ENCODE assay signal across 7 mouse cellular contexts in genomic region chr4:133197355-133197754, GRCm38 (mm10). TPM values are rescaled to one million over a fixed set of nuclear protein-coding genes. Genes with fewer than 3 reads are reported as not detected.
DNase-seq lines count a peak whose midpoint lies in the region; ATAC-seq lines count a peak whose summit lies in the region.

No protein-coding gene starts in this region.

- H3K9me3 ChIP-seq in kidney, embryonic 16.5 days (ENCODE audit: low read length): no peaks in the 10 kb centered on the region
- H3K9me3 ChIP-seq in embryonic facial prominence, embryonic 14.5 days (ENCODE audit: control insufficient read depth, low read length): no peaks in the 10 kb centered on the region
- H3K9me3 ChIP-seq in hindbrain, embryonic 12.5 days (replicated peaks): no peaks in the 10 kb centered on the region
- H3K9me3 ChIP-seq in midbrain, embryonic 16.5 days (replicated peaks; ENCODE audit: control insufficient read depth, low read length, poor library complexity, severe bottlenecking): no peaks in the 10 kb centered on the region

- H3K27me3 ChIP-seq in kidney, embryonic 16.5 days (ENCODE audit: insufficient read depth, low read length): no peaks in the 10 kb centered on the region
- no peaks in the 10 kb centered on the region for H3K27me3 ChIP-seq in embryonic facial prominence, embryonic 14.5 days (replicated peaks; ENCODE audit: control insufficient read depth, insufficient read depth, low read length)
- 0 out of 2 replicates have a peak, but pooled peaks cover 3% of the 10 kb centered on the region for H3K27me3 ChIP-seq in hindbrain, embryonic 12.5 days
- no peaks in the 10 kb centered on the region for H3K27me3 ChIP-seq in midbrain, embryonic 16.5 days (ENCODE audit: control insufficient read depth, insufficient read depth, low read depth, low read length)

- H3K27ac ChIP-seq in kidney, embryonic 16.5 days (ENCODE audit: low read length): peak overlapping the region; percentile 93
- H3K27ac ChIP-seq in embryonic facial prominence, embryonic 14.5 days (replicated peaks; ENCODE audit: low read depth, low read length): peak overlapping the region; percentile 77
- peak overlapping the region; percentile 76 for H3K27ac ChIP-seq in hindbrain, embryonic 12.5 days
- peak overlapping the region; percentile 83 for H3K27ac ChIP-seq in midbrain, embryonic 16.5 days (ENCODE audit: low read length)

- peaks cover 53% of the 10 kb centered on the region for H3K4me1 ChIP-seq in kidney, embryonic 16.5 days (ENCODE audit: insufficient read depth, low read length)
- peaks cover 50% of the 10 kb centered on the region for H3K4me1 ChIP-seq in embryonic facial prominence, embryonic 14.5 days (ENCODE audit: control insufficient read depth, insufficient read depth, low read length)
- peaks cover 55% of the 10 kb centered on the region for H3K4me1 ChIP-seq in hindbrain, embryonic 12.5 days
- H3K4me1 ChIP-seq in midbrain, embryonic 16.5 days (ENCODE audit: control insufficient read depth, insufficient read depth, low read length): peaks cover 45% of the 10 kb centered on the region

- peak overlapping the region; percentile 53 for H3K9ac ChIP-seq in kidney, embryonic 16.5 days (replicated peaks; ENCODE audit: low read length)
- H3K9ac ChIP-seq in embryonic facial prominence, embryonic 14.5 days (ENCODE audit: low read depth, low read length): 0 out of 2 replicates have a peak overlapping the region, but pooled peaks have one; percentile 0
- H3K9ac ChIP-seq in hindbrain, embryonic 12.5 days: peak overlapping the region; percentile 36
- peak overlapping the region; percentile 49; the same call in 1 of the 2 replicates for H3K9ac ChIP-seq in midbrain, embryonic 16.5 days (ENCODE audit: low read depth, low read length)

- 23% methylated on average over 5 of the region's 5 CpGs for WGBS in kidney, embryonic 16.5 days
- 25% methylated on average over 5 of the region's 5 CpGs for WGBS in embryonic facial prominence, embryonic 14.5 days
- 15% methylated on average over 5 of the region's 5 CpGs for WGBS in hindbrain, embryonic 12.5 days
- WGBS in midbrain, embryonic 16.5 days: 11% methylated on average over 5 of the region's 5 CpGs

- no peak for DNase-seq in kidney, postnatal 4 days
- DNase-seq in embryonic facial prominence, embryonic 14.5 days (ENCODE audit: low spot score): peak; percentile 67
- DNase-seq in frontal cortex, postnatal 14 days (ENCODE audit: low spot score in 2 of 2): no peak
- no peak for DNase-seq in urinary bladder, adult 18-20 months (ENCODE audit: low spot score in 2 of 2)

- peaks cover 33% of the 10 kb centered on the region for H3K36me3 ChIP-seq in kidney, embryonic 16.5 days (ENCODE audit: insufficient read depth, low read length)
- H3K36me3 ChIP-seq in embryonic facial prominence, embryonic 14.5 days (ENCODE audit: control insufficient read depth, insufficient read depth, low read length): peaks cover 49% of the 10 kb centered on the region
- H3K36me3 ChIP-seq in hindbrain, embryonic 12.5 days: peaks cover 35% of the 10 kb centered on the region
- H3K36me3 ChIP-seq in midbrain, embryonic 16.5 days (ENCODE audit: control insufficient read depth, insufficient read depth, low read length): peaks cover 7% of the 10 kb centered on the region

- H3K4me3 ChIP-seq in kidney, embryonic 16.5 days (ENCODE audit: low read length): no peak overlapping the region
- no peak overlapping the region for H3K4me3 ChIP-seq in embryonic facial prominence, embryonic 14.5 days (ENCODE audit: low read depth, low read length)
- H3K4me3 ChIP-seq in hindbrain, embryonic 12.5 days: no peak overlapping the region
- no peak overlapping the region for H3K4me3 ChIP-seq in midbrain, embryonic 16.5 days (ENCODE audit: low read depth, low read length)

- no peak overlapping the region; the same call in 1 of the 2 replicates for H3K4me2 ChIP-seq in kidney, embryonic 16.5 days (replicated peaks; ENCODE audit: low read depth, low read length)
- H3K4me2 ChIP-seq in embryonic facial prominence, embryonic 14.5 days (ENCODE audit: low read depth, low read length): no peak overlapping the region
- 0 out of 2 replicates have a peak overlapping the region, but pooled peaks have one; percentile 2 for H3K4me2 ChIP-seq in hindbrain, embryonic 12.5 days (replicated peaks)
- no peak overlapping the region for H3K4me2 ChIP-seq in midbrain, embryonic 16.5 days (ENCODE audit: low read length)

- ATAC-seq in kidney, embryonic 16.5 days (ENCODE audit: low FRiP score, low TSS enrichment): peak; percentile 4; the same call in 1 of the 2 replicates
- peak; percentile 5; the same call in 1 of the 2 replicates for ATAC-seq in embryonic facial prominence, embryonic 14.5 days (ENCODE audit: low read depth)
- peak; percentile 18; the same call in 1 of the 2 replicates for ATAC-seq in hindbrain, embryonic 12.5 days (ENCODE audit: low FRiP score)
- ATAC-seq in midbrain, embryonic 16.5 days: peak; percentile 12; the same call in 1 of the 2 replicates

RNA-seq across cellular contexts. Expression of gene Cd164l2, which starts 14.6 kb away (rescaled TPM):
- 13.2 and 16.8 TPM in 2 replicates for polyA plus RNA-seq in kidney, embryonic 16.5 days (2015; fragmentation: Nextera tagmentation; extraction: Ambion mirVana)
- 2.5 and 3.8 TPM in 2 replicates for polyA plus RNA-seq in embryonic facial prominence, embryonic 14.5 days (2014; fragmentation: Nextera tagmentation; extraction: Ambion mirVana)
- polyA plus RNA-seq in hindbrain, embryonic 12.5 days (2016; fragmentation: Nextera tagmentation; extraction: Ambion mirVana): 2.0 and 2.3 TPM in 2 replicates
- polyA plus RNA-seq in midbrain, embryonic 16.5 days (2015; fragmentation: Nextera tagmentation; extraction: Ambion mirVana): 3.8 and 4.1 TPM in 2 replicates

RNA-seq across cellular contexts. Expression of gene Gpr3, which starts 15.0 kb away (rescaled TPM):
- polyA plus RNA-seq in kidney, embryonic 16.5 days (2015; fragmentation: Nextera tagmentation; extraction: Ambion mirVana): 0.10 and 0.15 TPM in 2 replicates
- 0.18 and 0.19 TPM in 2 replicates for polyA plus RNA-seq in embryonic facial prominence, embryonic 14.5 days (2014; fragmentation: Nextera tagmentation; extraction: Ambion mirVana)
- polyA plus RNA-seq in hindbrain, embryonic 12.5 days (2016; fragmentation: Nextera tagmentation; extraction: Ambion mirVana): 0.08 and 0.35 TPM in 2 replicates
- 1.5 and 2.0 TPM in 2 replicates for polyA plus RNA-seq in midbrain, embryonic 16.5 days (2015; fragmentation: Nextera tagmentation; extraction: Ambion mirVana)

RNA-seq across cellular contexts. Expression of gene Map3k6, which starts 43.3 kb away (rescaled TPM):
- 3.8 TPM in 2 replicates for polyA plus RNA-seq in kidney, embryonic 16.5 days (2015; fragmentation: Nextera tagmentation; extraction: Ambion mirVana)
- polyA plus RNA-seq in embryonic facial prominence, embryonic 14.5 days (2014; fragmentation: Nextera tagmentation; extraction: Ambion mirVana): 6.0 and 7.9 TPM in 2 replicates
- polyA plus RNA-seq in hindbrain, embryonic 12.5 days (2016; fragmentation: Nextera tagmentation; extraction: Ambion mirVana): 1.9 and 2.3 TPM in 2 replicates
- 2.8 TPM in 2 replicates for polyA plus RNA-seq in midbrain, embryonic 16.5 days (2015; fragmentation: Nextera tagmentation; extraction: Ambion mirVana)

Comparison
In these comparisons a context has a peak if more than half of its experiments do, and no peak if none do; other contexts are left out.
1. H3K9ac ChIP-seq: peak in every context shown above with its lines; median percentile 53 in kidney, embryonic 16.5 days; 49 in midbrain, embryonic 16.5 days; 36 in hindbrain, embryonic 12.5 days; 0 in embryonic facial prominence, embryonic 14.5 days.